Comparison of ENCODE assay signal across 27 mouse cellular contexts in genomic region chr4:44680242-44680897, GRCm38 (mm10). TPM values are rescaled to one million over a fixed set of nuclear protein-coding genes. Genes with fewer than 3 reads are reported as not detected.
DNase-seq lines count a peak whose midpoint lies in the region; ATAC-seq and TF ChIP-seq lines count a peak whose summit lies in the region.
"Had no signal": no experiment of that assay in that cellular context is flagged by ENCODE, and none has a peak within 500 bp of the region (broad histone marks: within the 10 kb centered on the region; RNA-seq: fewer than 3 reads in every experiment).

No protein-coding gene starts in this region.

- H3K9me3 ChIP-seq in CH12.LX (replicated peaks; ENCODE audit: low read length): peaks cover 14% of the 10 kb centered on the region
- no peaks in the 10 kb centered on the region for H3K9me3 ChIP-seq in kidney, embryonic 14.5 days (ENCODE audit: control insufficient read depth, low read length)
- H3K9me3 ChIP-seq: forebrain, embryonic 10.5 days; forebrain, embryonic 13.5 days; heart, embryonic 12.5 days; heart, embryonic 15.5 days had no signal

- H3K4me1 ChIP-seq in CH12.LX (ENCODE audit: control insufficient read depth in 1 of 2, insufficient read depth in 2 of 2): peaks cover 20 to 82% of the 10 kb centered on the region in 2 experiments
- no peaks in the 10 kb centered on the region for H3K4me1 ChIP-seq in small intestine, adult 2 months (ENCODE audit: control insufficient read depth, insufficient read depth, insufficient read length, low read length)
- no peaks in the 10 kb centered on the region for H3K4me1 ChIP-seq in kidney, embryonic 14.5 days (ENCODE audit: control insufficient read depth, insufficient read depth, low read length)
- H3K4me1 ChIP-seq: forebrain, embryonic 13.5 days; heart, embryonic 12.5 days; heart, embryonic 15.5 days had no signal

- peak overlapping the region; percentile 87 for H3K27ac ChIP-seq in CH12.LX (ENCODE audit: insufficient read depth, low read depth)
- peak overlapping the region; percentile 22; the same call in 1 of the 2 replicates for H3K27ac ChIP-seq in small intestine, adult 2 months (ENCODE audit: insufficient read depth, low read depth, low read length)
- H3K27ac ChIP-seq in kidney, embryonic 14.5 days (ENCODE audit: low read depth, low read length): no peak overlapping the region
- H3K27ac ChIP-seq: forebrain, embryonic 10.5 days; forebrain, embryonic 13.5 days; gastrocnemius, adult 2 months; heart, embryonic 15.5 days; hindbrain, embryonic 14.5 days; hindbrain, postnatal 0 days had no signal

- H3K4me2 ChIP-seq in CH12.LX (ENCODE audit: insufficient read depth, low read depth, poor library complexity, severe bottlenecking): peak overlapping the region; percentile 37
- H3K4me2 ChIP-seq in kidney, embryonic 14.5 days (replicated peaks; ENCODE audit: low read depth, low read length): no peak overlapping the region
- H3K4me2 ChIP-seq: forebrain, embryonic 13.5 days; heart, embryonic 12.5 days; heart, embryonic 15.5 days; hindbrain, embryonic 14.5 days had no signal

- no peak for TF ChIP-seq RAD21 in CH12.LX (IDR thresholded peaks at IDR 0.05; ENCODE audit: low read depth, low read length)

- no peaks in the 10 kb centered on the region for H3K79me2 ChIP-seq in CH12.LX (replicated peaks; ENCODE audit: control insufficient read depth, extremely low read depth, insufficient read depth, poor library complexity, severe bottlenecking)

- intact Hi-C loops in heart, postnatal 14 days (cut with DNase I): no loop called here

- H3K9ac ChIP-seq in CH12.LX (ENCODE audit: insufficient read depth, low read depth): no peak overlapping the region
- H3K9ac ChIP-seq in kidney, embryonic 14.5 days (ENCODE audit: low read depth, low read length): no peak overlapping the region
- H3K9ac ChIP-seq: forebrain, embryonic 13.5 days; heart, embryonic 12.5 days; heart, embryonic 15.5 days; hindbrain, embryonic 14.5 days had no signal

- TF ChIP-seq POLR2A in CH12.LX (IDR thresholded peaks at IDR 0.05; ENCODE audit: low read depth, low read length): no peak
- TF ChIP-seq POLR2A in small intestine, adult 2 months (IDR thresholded peaks at IDR 0.05; ENCODE audit: low read depth, low read length): no peak

- peaks cover 32 to 91% of the 10 kb centered on the region in 2 experiments for H3K36me3 ChIP-seq in CH12.LX (replicated peaks in 1 of 2; ENCODE audit: control insufficient read depth in 1 of 2, insufficient read depth in 1 of 2, low read length in 1 of 2)
- H3K36me3 ChIP-seq in small intestine, adult 2 months (ENCODE audit: control insufficient read depth, insufficient read depth, low read length): no peaks in the 10 kb centered on the region
- H3K36me3 ChIP-seq in kidney, embryonic 14.5 days (ENCODE audit: control insufficient read depth, insufficient read depth, low read length): no peaks in the 10 kb centered on the region
- H3K36me3 ChIP-seq: forebrain, embryonic 10.5 days; heart, embryonic 12.5 days; heart, embryonic 15.5 days had no signal

- in situ Hi-C loops in CH12.LX (cut with MboI; ENCODE audit: low pct_ligation_motif_present, low pct_unique_long_range_greater_than_20kb, low sequenced_read_pairs): no loop called here

- 54% methylated on average over 6 of the region's 6 CpGs for WGBS in small intestine, adult 2 months
- WGBS in kidney, embryonic 14.5 days: 64% methylated on average over 6 of the region's 6 CpGs

- TF ChIP-seq CTCF in CH12.LX (conservative IDR thresholded peaks at IDR 0.05 in 1 of 2, IDR thresholded peaks at IDR 0.05 in 1 of 2; ENCODE audit: low read depth in 2 of 2, low read length in 2 of 2): no peak
- TF ChIP-seq CTCF in small intestine, adult 2 months (IDR thresholded peaks at IDR 0.05; ENCODE audit: extremely low read depth, insufficient read length, insufficient replicate concordance, low read depth, low read length): no peak

- no peak overlapping the region for H3K4me3 ChIP-seq in CH12.LX (replicated peaks in 1 of 3; ENCODE audit: low read depth in 2 of 3, low read length in 2 of 3, poor library complexity in 1 of 3)
- no peak overlapping the region for H3K4me3 ChIP-seq in small intestine, adult 2 months (ENCODE audit: low read depth, low read length)
- no peak overlapping the region for H3K4me3 ChIP-seq in kidney, embryonic 14.5 days (ENCODE audit: low read length)
- H3K4me3 ChIP-seq: forebrain, embryonic 10.5 days; forebrain, embryonic 13.5 days; gastrocnemius, adult 2 months; heart, embryonic 12.5 days; heart, embryonic 15.5 days had no signal

- dilution Hi-C loops in CH12.LX (cut with MboI; ENCODE audit: extremely low pct_ligation_motif_present, extremely low pct_unique_long_range_greater_than_20kb, low sequenced_read_pairs): no loop called here

- TF ChIP-seq EP300 in CH12.LX (IDR thresholded peaks at IDR 0.05; ENCODE audit: low read length): peak; percentile 38; the same call in 1 of the 2 replicates

- H3K27me3 ChIP-seq in CH12.LX (replicated peaks): no peaks in the 10 kb centered on the region
- H3K27me3 ChIP-seq in small intestine, adult 2 months (ENCODE audit: control insufficient read depth, insufficient read depth, low read length): no peaks in the 10 kb centered on the region
- no peaks in the 10 kb centered on the region for H3K27me3 ChIP-seq in kidney, embryonic 14.5 days (ENCODE audit: control insufficient read depth, insufficient read depth, low read length)
- H3K27me3 ChIP-seq: forebrain, embryonic 13.5 days had no signal

- no peak for ATAC-seq in kidney, embryonic 14.5 days (ENCODE audit: low FRiP score, low TSS enrichment)
- ATAC-seq: activated CD4-positive, CD25-positive, alpha-beta regulatory T cell, adult 4 months; CD4-positive, CD25-positive, alpha-beta regulatory T cell, adult 4 months; forebrain, embryonic 13.5 days; forebrain, embryonic 16.5 days; hindbrain, postnatal 0 days had no signal

- peak; percentile 52 to 60 for DNase-seq in spleen, adult 18-20 months
- DNase-seq in spleen, adult 12 weeks (ENCODE audit: low spot score): no peak
- DNase-seq in CH12.LX (ENCODE audit: extremely low read depth): peak; percentile 65
- DNase-seq in heart, postnatal 14 days: no peak
- no peak for DNase-seq in gastrocnemius, adult 18-20 months (ENCODE audit: low spot score)
- DNase-seq: adrenal gland, adult 8-10 months; adrenal gland, postnatal 25 days; cerebellum, adult 18-20 months; cerebellum, adult 9-10 months; cerebellum, postnatal 14 days; gastrocnemius, adult 2 months; gastrocnemius, postnatal 14 days; heart, adult 18-20 months; heart, postnatal 10 days; heart, postnatal 4 days had no signal

TF ChIP-seq in CH12.LX, 34 proteins besides CTCF, POLR2A, EP300 and RAD21:
- TF ChIP-seq USF1 (IDR thresholded peaks at IDR 0.05; ENCODE audit: low read depth, low read length) (no peak), JUN (IDR thresholded peaks at IDR 0.05; ENCODE audit: insufficient read depth, low read depth, low read length) (no peak), MEF2A (IDR thresholded peaks at IDR 0.05; ENCODE audit: borderline replicate concordance, low read depth, low read length) (peak; percentile 86), ZKSCAN1 (IDR thresholded peaks at IDR 0.05; ENCODE audit: borderline replicate concordance, low read depth, low read length) (no peak), UBTF (IDR thresholded peaks at IDR 0.05; ENCODE audit: low read depth, low read length) (no peak), IRF4 (IDR thresholded peaks at IDR 0.05; ENCODE audit: low read depth, low read length) (0 out of 2 replicates have a peak, but pooled peaks have one; percentile 37), CHD2 (IDR thresholded peaks at IDR 0.05; ENCODE audit: low read length) (no peak), RCOR1 (conservative IDR thresholded peaks at IDR 0.05; ENCODE audit: low read depth, low read length) (no peak), KAT2A (IDR thresholded peaks at IDR 0.05; ENCODE audit: insufficient replicate concordance, low read length) (no peak), ZNF384 (IDR thresholded peaks at IDR 0.05; ENCODE audit: low read depth, low read length) (peak; percentile 67), E2F4 (IDR thresholded peaks at IDR 0.05; ENCODE audit: insufficient replicate concordance, low read depth, low read length) (no peak), JUND (conservative IDR thresholded peaks at IDR 0.05; ENCODE audit: low read depth, low read length) (no peak), ELF1 (IDR thresholded peaks at IDR 0.05; ENCODE audit: low read depth, low read length) (0 out of 2 replicates have a peak, but pooled peaks have one; percentile 8), ETS1 (conservative IDR thresholded peaks at IDR 0.05; ENCODE audit: low read depth, low read length) (peak; percentile 55), CHD1 (IDR thresholded peaks at IDR 0.05; ENCODE audit: low read depth, low read length) (peak; percentile 75; the same call in 1 of the 2 replicates), SIN3A (IDR thresholded peaks at IDR 0.05; ENCODE audit: low read length) (peak; percentile 57; the same call in 1 of the 2 replicates), TBP (conservative IDR thresholded peaks at IDR 0.05; ENCODE audit: low read depth, low read length) (0 out of 2 replicates have a peak, but pooled peaks have one; percentile 4), MXI1 (IDR thresholded peaks at IDR 0.05; ENCODE audit: low read depth, low read length) (peak; percentile 44; the same call in 1 of the 2 replicates), MAZ (IDR thresholded peaks at IDR 0.05; ENCODE audit: low read depth, low read length) (no peak), MAFK (IDR thresholded peaks at IDR 0.05; ENCODE audit: insufficient replicate concordance, low read length) (no peak), NELFE (IDR thresholded peaks at IDR 0.05; ENCODE audit: low read depth, low read length) (no peak; the same call in 1 of the 2 replicates), TCF12 (IDR thresholded peaks at IDR 0.05; ENCODE audit: low read depth, low read length) (peak; percentile 47; the same call in 1 of the 2 replicates), MAX (IDR thresholded peaks at IDR 0.05; ENCODE audit: low read length) (peak; percentile 37; the same call in 1 of the 2 replicates), BHLHE40 (IDR thresholded peaks at IDR 0.05; ENCODE audit: low read depth, low read length) (peak; percentile 98)

RNA-seq across cellular contexts. Expression of gene Pax5, which starts 29.9 kb away (rescaled TPM):
- total RNA-seq in CH12.LX (2012; rRNA removed) (19.3 and 21.8 TPM in 2 replicates), CH12.LX (2014; rRNA removed) (12.7 and 13.5 TPM in 2 replicates)
- polyA plus RNA-seq in CH12.LX (2012; ENCODE audit: insufficient read length, low read depth): 47.4 and 57.4 TPM in 2 replicates
- 1.2 and 6.3 TPM in 2 replicates for polyA plus RNA-seq in small intestine, adult 2 months (2012; rRNA removed)
- polyA plus RNA-seq in kidney, embryonic 14.5 days (2014; fragmentation: Nextera tagmentation; extraction: Ambion mirVana): 0.11 and 0.14 TPM in 2 replicates
- under 1 TPM; 0.71 to 0.76 TPM for total RNA-seq in heart, postnatal 14 days (2021)
- under 1 TPM in 1 of 2 experiments, not detected in 1; 0.02 TPM for total RNA-seq in gastrocnemius, adult 18-20 months (2021)
- polyA plus RNA-seq: C2C12; heart, embryonic 12.5 days; heart, embryonic 15.5 days had no signal

Comparison
In these comparisons a context has a peak if more than half of its experiments do, and no peak if none do; other contexts are left out.
1. DNase-seq: peak in spleen, adult 18-20 months (2 of 2) and CH12.LX (single experiment); none in spleen, adult 12 weeks (single experiment), heart, postnatal 14 days (0 of 2) and gastrocnemius, adult 18-20 months (single experiment).
2. RNA of gene Pax5, which starts 29.9 kb away (total RNA-seq): 12.7 to 21.8 TPM in CH12.LX; 0.71 to 0.76 TPM in heart, postnatal 14 days and 0.02 TPM in gastrocnemius, adult 18-20 months; every median in the first group is over 4 times any median in the second.